Mouse (Mus musculus) lung, postnatal 4 days (tissue): Measurements from ENCODE around the gene Klra2.
"Not testable (repeated sequence)": the region's sequence is repeated elsewhere in the genome, so short reads cannot be mapped to it uniquely, and the experiment has no call there.

ENCODE experiments used
- DNase-seq, 2 experiments: peaks; one replicate each; pipeline ENCODE4 v3.0.0; 2021

Klra2 gene

GRCm38 (mm10) chr6:131247206-131247605 is at the start of gene Klra2:
Gene Klra2, minus strand, starts transcription at chr6:131247362.
- DNase-seq = no peak

DNA sequence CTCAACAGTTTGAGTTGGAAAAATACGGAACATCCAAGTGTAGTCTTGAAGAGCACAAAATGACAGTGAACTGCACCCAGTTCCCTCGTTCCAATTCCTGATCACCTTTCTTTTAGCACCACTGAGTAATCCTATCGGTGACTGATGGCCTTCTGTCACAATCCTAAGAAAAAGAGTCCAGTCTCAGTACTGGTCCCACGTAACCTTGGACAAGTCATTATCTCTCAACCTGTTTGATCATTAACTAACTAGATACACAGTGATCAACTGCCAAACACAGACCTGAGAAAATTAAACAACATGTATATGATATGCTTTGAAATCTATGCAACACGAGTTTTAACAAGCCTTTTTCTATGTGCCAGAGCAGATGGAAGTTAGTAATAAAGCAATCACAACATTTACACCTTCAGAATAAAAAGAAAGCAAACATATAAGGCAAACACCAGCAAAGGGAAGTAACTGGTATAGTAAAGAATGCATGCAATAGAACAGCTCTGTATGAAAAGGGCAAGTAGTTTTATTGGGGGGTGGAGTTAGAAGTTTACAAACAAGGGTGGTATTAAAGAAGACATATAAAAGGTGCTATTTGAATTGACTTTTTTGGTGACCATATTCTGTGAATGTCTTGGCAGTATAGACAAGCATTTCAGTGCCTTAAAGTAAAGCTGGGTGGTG is 47.4 kb upstream of the Klra2 start:
- DNase-seq = no peak

GRCm38 (mm10) chr6:131293916-131294315 is 46.8 kb upstream of the Klra2 start:
- no peak for DNase-seq

DNA sequence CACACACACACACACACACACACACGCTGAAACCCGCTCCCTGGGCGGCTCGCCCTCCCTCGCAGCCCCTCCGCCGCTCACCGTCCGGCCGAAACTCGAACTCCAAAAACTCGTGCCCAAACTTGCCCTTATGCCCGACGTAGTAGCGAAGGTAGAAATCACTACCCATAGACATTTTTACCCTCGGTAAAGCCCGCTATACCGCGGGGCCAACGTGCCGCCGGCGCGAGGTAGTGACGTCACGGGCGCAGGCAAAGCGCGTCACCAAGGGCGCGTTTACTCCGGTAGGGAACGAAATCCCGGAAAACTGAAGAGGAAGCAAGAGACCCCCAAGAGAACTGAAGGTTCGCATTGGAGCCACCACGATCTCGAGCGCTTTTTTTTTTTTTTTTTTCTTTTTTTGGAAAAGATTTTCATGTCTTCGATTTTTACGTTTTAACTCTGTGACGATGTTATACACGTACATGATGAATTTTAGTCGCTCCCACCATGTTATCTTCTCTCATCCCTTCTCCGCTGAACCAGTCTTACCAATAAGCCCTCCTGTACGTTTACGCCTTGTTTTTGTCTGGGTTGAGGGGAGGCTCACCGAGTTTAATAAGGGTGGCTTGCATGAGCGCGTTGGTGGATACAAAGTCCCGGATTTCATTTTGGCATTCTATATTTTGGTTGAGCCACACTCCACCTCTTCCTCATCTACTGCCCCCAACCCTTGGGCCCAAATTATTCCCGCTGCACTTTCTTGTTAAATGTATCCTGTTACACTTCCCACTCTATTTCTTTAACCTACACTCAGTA is 46.0 kb upstream of the Klra2 start, which contains the start of gene Magohb:
Gene Magohb (minus strand): TSS at position 254 of the 798 bp plus-strand sequence.
- DNase-seq = peak; percentile 90 to 91

GRCm38 (mm10) chr6:131292276-131292990 is 45.3 kb upstream of the Klra2 start:
- DNase-seq = no peak

GRCm38 (mm10) chr6:131290430-131290829 is 43.3 kb upstream of the Klra2 start:
- peak; percentile 30 to 51 for DNase-seq

GRCm38 (mm10) chr6:131278160-131278559 is 31.0 kb upstream of the Klra2 start:
- DNase-seq = not testable (repeated sequence)

DNA sequence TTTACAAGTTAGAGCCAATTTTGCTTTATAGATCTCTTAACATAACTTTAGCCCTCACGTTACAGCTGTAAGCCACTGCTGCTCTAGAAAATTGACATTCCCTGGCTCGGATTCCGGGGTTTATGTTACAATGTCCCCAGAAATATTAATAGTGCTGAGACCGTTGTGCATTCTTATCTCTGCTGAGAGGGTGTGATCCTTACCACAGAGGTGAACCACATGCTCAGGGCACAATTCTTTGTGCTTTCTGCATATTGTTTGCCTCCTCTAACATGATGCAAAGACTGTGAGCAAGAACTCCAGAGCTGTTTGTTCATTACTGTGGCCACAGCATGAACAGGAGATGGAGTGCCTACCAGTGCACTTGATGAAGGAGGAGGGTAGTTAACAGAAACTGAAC is 29.5 kb upstream of the Klra2 start:
- no peak for DNase-seq

- no peak for DNase-seq
Measured at GRCm38 (mm10) chr6:131272311-131272710, 25.1 kb upstream of the Klra2 start.

- DNase-seq = no peak
Measured at GRCm38 (mm10) chr6:131270312-131270711, 23.1 kb upstream of the Klra2 start.

GRCm38 (mm10) chr6:131269599-131269998 is 22.4 kb upstream of the Klra2 start:
- no peak for DNase-seq

DNA sequence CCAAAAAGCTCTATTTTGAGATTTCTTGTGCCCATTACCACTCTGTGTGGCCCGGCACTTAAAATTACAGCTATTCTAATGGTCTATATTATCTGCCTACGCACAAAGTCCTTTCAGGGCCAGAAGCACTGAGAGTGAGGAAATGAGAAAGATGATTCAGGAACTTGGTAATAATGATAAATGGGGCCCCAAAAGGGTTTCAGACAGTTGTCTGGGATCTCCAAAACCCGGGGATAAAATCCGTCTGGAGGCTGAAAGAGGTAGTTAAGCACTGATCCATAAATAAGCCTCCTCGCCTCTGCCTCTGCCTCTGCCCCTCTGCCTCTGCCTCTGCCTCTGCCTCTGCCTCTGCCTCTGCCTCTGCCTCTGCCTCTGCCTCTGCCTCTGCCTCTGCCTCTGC is 17.0 kb upstream of the Klra2 start:
- DNase-seq = no peak

- DNase-seq = no peak
Measured at GRCm38 (mm10) chr6:131262778-131263177, 15.6 kb upstream of the Klra2 start.

DNA sequence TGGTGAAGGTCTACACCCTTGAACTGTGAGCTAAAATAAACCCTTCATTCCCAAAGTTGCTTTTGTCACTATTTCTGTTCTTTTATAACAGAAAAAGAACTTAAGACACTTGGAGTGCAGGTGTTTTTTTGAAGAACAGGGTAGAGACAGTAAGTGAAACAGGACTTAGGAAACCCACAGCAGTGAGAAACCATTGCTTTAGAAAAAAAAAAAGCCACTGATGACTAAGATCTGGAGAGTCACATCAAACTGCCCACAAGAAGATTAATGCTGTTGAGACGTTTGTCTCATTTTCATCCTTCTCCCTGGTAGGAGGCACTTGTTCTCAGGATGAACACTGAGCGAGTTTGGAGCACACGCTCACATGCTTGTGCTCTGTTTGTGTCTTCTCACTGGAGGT is 14.8 kb upstream of the Klra2 start:
- no peak for DNase-seq

GRCm38 (mm10) chr6:131245081-131245480 is 2.1 kb downstream of the Klra2 start:
- no peak for DNase-seq
